Mouse (Mus musculus) urinary bladder, adult 2 months (tissue): Measurements from ENCODE around the gene Htr2a. TPM values are rescaled to one million over a fixed set of nuclear protein-coding genes. Genes with fewer than 3 reads are reported as not detected.

ENCODE experiments used
- DNase-seq: peaks from one replicate; pipeline ENCODE4 v3.0.0; 2022; ENCODE audit warnings: low spot score
- polyA plus RNA-seq: library from polyadenylated mRNA; depleted of rRNA; stranded (reverse); fragments of >200 nt; gene quantifications from 2 replicates; pipeline ENCODE4 v1.2.3, GENCODE M21; 2012; rRNA removed

Htr2a gene
- polyA plus RNA-seq, 1 experiment, result 0.84 TPM

- no peak for DNase-seq
Measured at GRCm38 (mm10) chr14:74697432-74697831, 56.8 kb downstream of the Htr2a start.

- no peak for DNase-seq
Measured at GRCm38 (mm10) chr14:74699241-74699640, 58.6 kb downstream of the Htr2a start.

GRCm38 (mm10) chr14:74703930-74704329 lies 63.3 kb downstream of the Htr2a start:
- DNase-seq, result no peak

- no peak for DNase-seq
Measured at GRCm38 (mm10) chr14:74709054-74709453, 68.4 kb downstream of the Htr2a start.

GRCm38 (mm10) chr14:74723541-74723940 lies 82.9 kb downstream of the Htr2a start:
- no peak for DNase-seq

- DNase-seq, result no peak
Measured at GRCm38 (mm10) chr14:74731221-74732078, 90.8 kb downstream of the Htr2a start.

- DNase-seq, result peak; percentile 80
Measured at GRCm38 (mm10) chr14:74732079-74732783, 91.6 kb downstream of the Htr2a start, which contains the start of gene Esd. Gene Esd, plus strand, starts transcription at chr14:74732297.

- no peak for DNase-seq
Measured at GRCm38 (mm10) chr14:74733397-74733796, 92.8 kb downstream of the Htr2a start.

GRCm38 (mm10) chr14:74735471-74735870 lies 94.8 kb downstream of the Htr2a start:
- DNase-seq, result no peak

- DNase-seq, result no peak
Measured at GRCm38 (mm10) chr14:74736850-74737249, 96.2 kb downstream of the Htr2a start.

Other genes with a start within 250 kb of the Htr2a start
- gene Esd, start 91.5 kb downstream of the Htr2a start, polyA plus RNA-seq, result 247 and 326 TPM in 2 replicates